Comparison of ENCODE assay signal across 9 mouse cellular contexts in the genomic region with DNA sequence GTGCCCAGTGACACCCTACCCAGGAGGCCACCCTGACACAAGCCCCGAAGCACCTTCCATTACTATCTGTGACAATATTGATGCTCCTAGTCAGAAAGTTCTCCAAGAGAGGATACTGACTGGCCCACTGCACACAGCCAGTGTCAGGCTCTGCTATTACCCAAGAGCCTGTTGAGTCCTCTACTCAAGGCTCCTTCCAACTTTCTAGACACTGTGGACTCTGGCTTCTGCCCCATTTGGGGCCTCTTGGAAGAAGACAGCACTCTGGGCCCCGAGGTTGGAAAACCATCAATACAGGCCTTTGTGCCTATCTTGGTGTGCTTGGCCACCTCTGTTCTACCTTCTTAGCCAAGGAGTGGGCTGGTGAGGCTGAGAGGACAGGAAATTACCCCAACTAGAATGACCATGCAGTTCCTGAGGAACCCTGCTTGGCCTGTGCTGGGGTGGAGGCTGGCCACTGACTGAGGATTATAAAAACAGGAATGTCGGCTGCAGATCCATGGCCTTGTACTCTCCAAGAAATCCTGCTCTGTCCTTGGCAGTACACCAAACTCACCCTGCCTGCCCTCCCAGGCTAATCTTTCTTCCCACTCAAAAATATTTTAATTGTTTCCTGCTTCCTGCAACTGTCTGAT. TPM values are rescaled to one million over a fixed set of nuclear protein-coding genes. Genes with fewer than 3 reads are reported as not detected.
DNase-seq lines count a peak whose midpoint lies in the region; ATAC-seq and TF ChIP-seq lines count a peak whose summit lies in the region.
"Had no signal": no experiment of that assay in that cellular context is flagged by ENCODE, and none has a peak within 500 bp of the region (broad histone marks: within the 10 kb centered on the region; RNA-seq: fewer than 3 reads in every experiment).

No protein-coding gene starts in this region.

- TF ChIP-seq POLR2A in testis, adult 2 months (IDR thresholded peaks at IDR 0.05; ENCODE audit: control insufficient read depth, low read depth, low read length) = no peak

- H3K27me3 ChIP-seq in testis, adult 2 months (ENCODE audit: control insufficient read depth, insufficient read depth, low read length) = no peaks in the 10 kb centered on the region

- peaks cover 8% of the 10 kb centered on the region for H3K36me3 ChIP-seq in testis, adult 2 months (ENCODE audit: control insufficient read depth, insufficient read depth, low read length)

- H3K27ac ChIP-seq in testis, adult 2 months (ENCODE audit: control insufficient read depth, insufficient read depth, low read depth, low read length) = peak overlapping the region; percentile 84

- H3K4me3 ChIP-seq in testis, adult 2 months (ENCODE audit: control insufficient read depth, low read depth, low read length) = no peak overlapping the region

- TF ChIP-seq CTCF in testis, adult 2 months (IDR thresholded peaks at IDR 0.05; ENCODE audit: control insufficient read depth, insufficient read depth, insufficient replicate concordance, low read depth, low read length) = no peak

- ATAC-seq in inflammation-experienced regulatory T-cells, adult 6 months = no peak

- DNase-seq in ovary, adult 18-20 months (ENCODE audit: low spot score) = peak; percentile 80
- DNase-seq in ovary, postnatal 10 days (ENCODE audit: low spot score) = no peak
- DNase-seq in heart, adult 9 months (ENCODE audit: low spot score in 2 of 2) = peak; percentile 85 to 86
- peak; percentile 69 to 81 for DNase-seq in kidney, postnatal 36 days
- DNase-seq in spleen, postnatal 10 days (ENCODE audit: low spot score in 2 of 2) = no peak
- no peak for DNase-seq in embryo, embryonic 10.5 days (ENCODE audit: low spot score)
- DNase-seq: thymus, postnatal 14 days had no signal

- H3K4me1 ChIP-seq in testis, adult 2 months (ENCODE audit: control insufficient read depth, insufficient read depth, low read length) = no peaks in the 10 kb centered on the region; the same call in 1 of the 2 replicates

RNA-seq across cellular contexts. Expression of a gene that starts 18.2 kb away (rescaled TPM):
- 84.1 and 97.0 TPM in 2 replicates for polyA plus RNA-seq in testis, adult 2 months (2012; rRNA removed)
- polyA plus RNA-seq in inflammation-experienced regulatory T-cells, adult 6 months (2017; shearing (Covaris generic)) = 10 to 100 TPM; 46.2 to 59.4 (median 51.8) TPM

RNA-seq across cellular contexts. Expression of a gene that starts 18.4 kb away (rescaled TPM):
- 129 and 135 TPM in 2 replicates for polyA plus RNA-seq in testis, adult 2 months (2012; rRNA removed)
- polyA plus RNA-seq in inflammation-experienced regulatory T-cells, adult 6 months (2017; shearing (Covaris generic)) = 10 to 100 TPM; 26.2 to 33.0 (median 32.5) TPM

RNA-seq across cellular contexts. Expression of a gene that starts 26.3 kb away (rescaled TPM):
- 7.8 and 8.8 TPM in 2 replicates for polyA plus RNA-seq in testis, adult 2 months (2012; rRNA removed)
- 100 to 1,000 TPM; 470 to 850 (median 500) TPM for polyA plus RNA-seq in inflammation-experienced regulatory T-cells, adult 6 months (2017; shearing (Covaris generic))

RNA-seq across cellular contexts. Expression of a gene that starts 30.9 kb away (rescaled TPM):
- 3.8 and 4.9 TPM in 2 replicates for polyA plus RNA-seq in testis, adult 2 months (2012; rRNA removed)
- polyA plus RNA-seq in inflammation-experienced regulatory T-cells, adult 6 months (2017; shearing (Covaris generic)) = 100 to 1,000 TPM; 100 to 211 (median 148) TPM

RNA-seq across cellular contexts. Expression of a gene that starts 38.6 kb away (rescaled TPM):
- 14.7 and 20.1 TPM in 2 replicates for polyA plus RNA-seq in testis, adult 2 months (2012; rRNA removed)
- polyA plus RNA-seq in inflammation-experienced regulatory T-cells, adult 6 months (2017; shearing (Covaris generic)) = 100 to 1,000 TPM in 1 of 3 experiments, 10 to 100 TPM in 2; 48.5 to 102 (median 74.0) TPM

Comparison
In these comparisons a context has a peak if more than half of its experiments do, and no peak if none do; other contexts are left out.
1. DNase-seq: peak in ovary, adult 18-20 months (single experiment), heart, adult 9 months (2 of 2) and kidney, postnatal 36 days (2 of 2); none in ovary, postnatal 10 days (single experiment), spleen, postnatal 10 days (0 of 2) and embryo, embryonic 10.5 days (single experiment).
2. RNA of a gene that starts 26.3 kb away (polyA plus RNA-seq): 470 to 850 TPM in inflammation-experienced regulatory T-cells, adult 6 months; 7.8 to 8.8 TPM in testis, adult 2 months; every median in the first group is over 10 times any median in the second.